Mouse (Mus musculus) cerebellum, postnatal 10 days (tissue): ENCODE measurements around the gene Rilp.

Experiments used
- DNase-seq, 2 experiments: peaks; one replicate each; pipeline ENCODE4 v3.0.0; 2021; ENCODE audit warnings: mixed read lengths in 2 of 2

Gene Rilp

GRCm38 (mm10) chr11:75494296-75495049, 15.4 kb upstream of the Rilp start:
- no peak for DNase-seq

- DNase-seq = no peak
Measured at GRCm38 (mm10) chr11:75498126-75498525, 11.8 kb upstream of the Rilp start.

GRCm38 (mm10) chr11:75508162-75508561, 1.7 kb upstream of the Rilp start:
- no peak for DNase-seq

DNA sequence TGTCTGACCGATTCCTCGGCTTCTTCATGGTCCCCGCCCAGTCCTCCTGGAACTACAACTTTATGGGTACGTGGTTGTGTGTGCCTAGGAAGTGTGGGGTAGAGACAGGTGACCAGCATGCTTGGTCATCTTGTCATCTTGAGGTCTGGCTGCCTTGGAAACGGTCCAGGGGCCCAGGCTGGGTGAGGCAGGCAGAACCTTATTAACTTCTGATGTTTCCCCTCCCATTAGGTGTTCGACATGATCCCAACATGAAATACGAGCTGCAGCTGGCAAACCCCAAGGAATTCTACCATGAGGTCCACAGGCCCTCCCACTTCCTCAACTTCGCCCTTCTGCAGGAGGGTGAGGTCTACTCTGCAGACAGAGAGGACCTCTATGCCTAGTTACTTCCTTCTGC, 990 bp upstream of the Rilp start:
- peak; percentile 36 to 39 for DNase-seq

- DNase-seq = peak; percentile 98 to 99
Measured at GRCm38 (mm10) chr11:75510627-75510993, 716 bp downstream of the Rilp start.

- peak; percentile 83 to 86 for DNase-seq
Measured at GRCm38 (mm10) chr11:75511213-75511612, 1.3 kb downstream of the Rilp start.

DNA sequence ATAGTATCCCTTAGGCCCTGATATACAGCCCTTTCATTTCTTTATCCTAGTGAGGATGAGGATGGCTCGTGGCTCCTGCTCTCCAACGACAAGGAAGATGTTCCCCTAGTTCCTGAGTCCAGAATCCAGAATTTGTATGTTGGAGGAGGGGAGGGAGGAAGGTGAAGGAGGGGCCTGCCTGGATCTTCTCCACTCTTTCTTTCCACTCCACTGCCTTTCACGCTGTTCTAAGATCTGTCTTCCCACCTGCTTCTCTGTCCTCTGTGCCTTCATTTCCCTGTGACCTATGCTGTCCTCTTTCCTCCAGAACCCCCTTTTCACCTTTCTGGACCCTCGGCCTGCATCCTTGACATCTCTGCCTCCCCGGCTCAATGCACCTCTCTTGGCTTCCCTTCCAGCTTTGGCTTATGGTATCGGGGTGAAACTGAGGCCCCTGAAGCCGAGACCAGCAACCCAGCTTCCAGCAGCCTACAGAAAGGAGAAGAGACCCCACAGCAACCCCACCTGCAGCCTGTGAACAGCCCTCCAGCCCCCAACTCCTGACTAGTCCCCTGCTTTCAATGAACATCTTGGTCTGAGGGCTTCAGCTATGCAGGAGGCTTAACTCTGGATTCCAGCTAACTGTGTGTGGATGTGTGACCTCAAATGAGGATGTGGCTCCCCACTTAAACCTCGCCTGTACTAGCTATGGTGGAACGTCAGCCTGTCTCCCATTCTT, 2.6 kb downstream of the Rilp start:
- peak; percentile 58 to 66 for DNase-seq

- peak in 1 of 2 experiments; percentile 26 for DNase-seq
Measured at GRCm38 (mm10) chr11:75513336-75513735, 3.4 kb downstream of the Rilp start, which contains the start of gene Scarf1. Scarf1 (plus strand) TSS chr11:75513540.

- DNase-seq = no peak
Measured at GRCm38 (mm10) chr11:75515186-75515585, 5.3 kb downstream of the Rilp start.

DNA sequence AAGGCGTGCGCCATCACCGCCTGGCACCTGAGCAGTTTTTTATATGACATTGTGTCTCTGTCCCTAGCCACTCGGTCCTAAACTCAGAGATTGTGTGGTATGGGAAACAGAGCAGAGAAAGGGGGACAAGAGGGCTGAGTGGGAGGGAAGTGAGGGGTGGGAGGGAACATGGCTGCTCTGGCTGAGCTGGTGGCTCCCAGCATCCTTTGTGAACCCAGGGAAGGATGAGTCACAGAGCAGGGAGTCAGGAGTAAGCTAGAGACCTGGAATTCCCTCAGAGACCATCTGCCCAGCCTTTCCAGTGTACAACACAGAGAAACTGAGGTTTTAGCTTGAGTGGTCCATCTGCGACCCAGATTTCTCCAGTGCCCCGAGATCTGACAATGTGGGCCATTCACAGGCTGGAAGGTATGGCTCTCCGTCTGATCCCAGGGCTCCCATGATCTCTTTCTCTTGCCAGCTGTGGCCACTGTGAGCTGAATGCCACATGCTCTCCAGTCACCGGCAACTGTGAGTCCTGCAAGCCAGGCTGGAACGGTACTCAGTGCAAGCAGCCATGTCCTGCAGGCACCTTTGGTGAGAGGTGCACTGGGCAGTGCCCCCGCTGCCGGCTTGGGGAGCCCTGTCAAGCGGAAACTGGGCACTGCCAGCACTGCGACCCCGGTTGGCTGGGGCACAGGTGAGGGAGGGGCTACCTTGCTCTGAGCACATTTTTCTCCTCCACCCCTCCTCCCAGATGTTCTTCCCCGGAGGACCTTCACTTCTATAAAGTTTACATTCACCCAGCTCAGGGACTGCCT, 10.1 kb downstream of the Rilp start:
- no peak for DNase-seq

GRCm38 (mm10) chr11:75521609-75522008, 11.7 kb downstream of the Rilp start:
- no peak for DNase-seq

DNA sequence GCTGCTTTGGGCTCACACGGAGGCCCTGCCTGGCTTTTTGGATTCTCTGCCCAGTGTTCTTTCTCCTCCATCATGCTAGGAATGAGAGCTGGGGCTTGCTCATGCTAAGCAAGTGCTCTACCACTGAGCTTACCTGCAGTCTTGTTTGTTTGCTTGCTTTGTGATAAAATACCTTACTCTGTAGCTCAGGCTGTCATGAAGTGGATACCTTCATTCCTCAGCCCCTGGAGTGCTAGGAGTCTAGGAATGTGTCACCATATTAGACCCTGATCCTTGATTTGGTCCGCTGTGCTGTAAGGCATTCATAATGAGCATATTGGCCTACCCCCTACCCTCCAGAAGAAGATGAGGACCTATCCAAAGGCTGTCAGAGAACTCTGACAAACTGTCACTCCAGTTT, 12.9 kb downstream of the Rilp start:
- no peak for DNase-seq

GRCm38 (mm10) chr11:75525531-75526125, 15.7 kb downstream of the Rilp start:
- peak; percentile 53 to 58 for DNase-seq

DNA sequence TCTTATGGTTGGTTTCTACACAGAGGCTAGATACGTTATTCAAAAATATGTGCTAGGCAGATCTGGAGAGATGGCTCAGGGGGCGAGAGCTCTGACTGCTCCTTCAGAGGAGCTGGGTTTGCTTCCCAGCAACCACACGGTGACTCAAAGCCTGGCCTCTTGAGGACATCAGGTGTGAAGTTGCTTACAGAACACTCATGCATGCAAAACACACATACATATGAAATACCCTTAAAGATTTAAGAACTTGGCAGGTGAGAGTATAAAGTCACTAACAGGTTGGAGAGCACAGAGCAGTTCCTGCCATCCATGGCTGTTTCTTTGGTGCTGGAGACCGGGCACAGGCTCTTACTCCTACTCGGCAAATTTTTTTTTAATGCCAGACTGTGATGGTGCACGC, 17.0 kb downstream of the Rilp start:
- DNase-seq = no peak

DNA sequence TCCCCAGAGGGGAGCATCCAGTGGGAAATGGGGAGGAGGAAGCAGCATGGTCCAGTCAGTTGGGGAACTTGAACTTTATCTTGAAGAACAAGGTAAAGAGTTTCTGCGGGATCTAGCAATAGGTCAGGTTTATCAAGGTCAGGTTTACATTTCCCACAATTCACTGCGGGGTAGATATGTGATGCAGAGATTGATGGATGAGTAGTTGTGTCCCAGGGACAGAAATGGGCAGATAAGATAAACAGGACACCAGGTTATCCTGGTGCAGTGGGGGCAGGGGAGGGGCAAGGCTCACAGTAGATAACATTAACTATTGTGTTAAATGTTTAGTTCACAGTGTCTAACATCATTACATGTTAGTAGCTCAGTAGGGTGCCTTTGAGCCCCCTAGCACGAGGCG, 19.9 kb downstream of the Rilp start:
- DNase-seq = no peak

- peak; percentile 100 for DNase-seq
Measured at GRCm38 (mm10) chr11:75530325-75530724, 20.4 kb downstream of the Rilp start.

DNA sequence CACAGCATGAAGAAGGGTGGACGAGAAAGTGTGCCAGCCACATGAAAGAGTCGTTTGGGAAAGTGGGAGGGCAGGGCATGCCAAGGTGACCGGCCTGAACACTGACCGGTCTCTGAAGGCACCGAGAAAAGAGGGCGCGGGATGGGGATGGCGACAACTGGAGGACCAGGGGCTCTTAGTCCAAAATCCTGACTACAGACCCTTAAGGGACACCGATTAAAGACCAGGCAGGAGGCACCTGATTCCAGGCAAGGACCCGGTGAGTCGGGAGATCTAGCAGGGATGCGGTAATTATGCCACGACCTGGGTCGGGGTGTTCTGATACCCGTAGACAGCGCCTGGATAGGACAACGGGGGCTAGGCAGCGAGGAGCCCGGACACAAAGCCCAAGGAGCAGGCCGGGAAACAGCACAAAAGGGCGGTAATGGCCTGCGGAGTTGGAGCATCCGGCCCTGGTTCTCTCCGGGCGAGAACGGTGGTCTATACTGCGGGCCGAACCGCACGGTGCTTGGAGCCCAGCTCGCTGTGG, 21.0 kb downstream of the Rilp start:
- DNase-seq = peak; percentile 59 to 74

DNA sequence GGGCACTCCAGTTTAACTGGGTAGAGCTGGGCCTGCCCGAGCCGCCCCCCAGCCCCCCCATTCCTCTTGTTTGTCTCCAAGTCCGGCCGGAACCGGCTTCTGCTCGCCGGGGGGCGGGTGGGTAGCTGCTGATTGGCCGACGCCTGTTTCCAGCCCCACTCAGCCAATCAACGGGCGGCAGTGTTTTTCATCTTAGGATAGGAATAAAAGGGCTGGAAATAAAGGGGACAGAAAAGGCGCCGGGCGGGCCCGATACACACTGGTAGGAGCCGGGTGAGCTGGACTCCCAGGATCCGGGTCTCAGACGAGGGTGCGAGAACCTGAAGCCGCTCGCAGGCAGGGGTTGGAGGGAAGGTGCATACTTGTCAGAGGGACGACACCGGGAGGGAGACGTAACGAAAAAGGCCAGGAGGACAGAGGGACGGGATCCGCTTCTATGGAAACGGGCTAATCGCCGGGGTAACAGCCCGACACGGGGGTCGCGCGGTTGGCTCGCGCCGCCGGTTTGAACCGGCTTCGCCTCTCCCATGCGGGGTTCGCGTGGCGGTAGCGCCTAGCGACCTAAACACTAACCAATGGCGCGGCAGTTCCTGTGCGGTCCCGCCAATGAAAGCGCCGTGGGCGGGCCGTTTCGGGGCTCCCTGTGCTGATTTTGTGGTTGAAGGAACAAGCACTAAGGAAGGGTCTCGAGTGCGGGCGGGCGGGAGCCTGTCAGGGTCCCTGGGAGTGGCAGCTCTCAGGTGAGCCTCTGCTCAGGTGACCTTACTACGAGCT, 21.8 kb downstream of the Rilp start, which contains the start of gene Slc43a2:
Gene Slc43a2 (plus strand): TSS at position 226 of the 774 bp plus-strand sequence.
- peak; percentile 99 to 100 for DNase-seq

- peak; percentile 68 to 76 for DNase-seq
Measured at GRCm38 (mm10) chr11:75532340-75533277, 22.7 kb downstream of the Rilp start.

DNA sequence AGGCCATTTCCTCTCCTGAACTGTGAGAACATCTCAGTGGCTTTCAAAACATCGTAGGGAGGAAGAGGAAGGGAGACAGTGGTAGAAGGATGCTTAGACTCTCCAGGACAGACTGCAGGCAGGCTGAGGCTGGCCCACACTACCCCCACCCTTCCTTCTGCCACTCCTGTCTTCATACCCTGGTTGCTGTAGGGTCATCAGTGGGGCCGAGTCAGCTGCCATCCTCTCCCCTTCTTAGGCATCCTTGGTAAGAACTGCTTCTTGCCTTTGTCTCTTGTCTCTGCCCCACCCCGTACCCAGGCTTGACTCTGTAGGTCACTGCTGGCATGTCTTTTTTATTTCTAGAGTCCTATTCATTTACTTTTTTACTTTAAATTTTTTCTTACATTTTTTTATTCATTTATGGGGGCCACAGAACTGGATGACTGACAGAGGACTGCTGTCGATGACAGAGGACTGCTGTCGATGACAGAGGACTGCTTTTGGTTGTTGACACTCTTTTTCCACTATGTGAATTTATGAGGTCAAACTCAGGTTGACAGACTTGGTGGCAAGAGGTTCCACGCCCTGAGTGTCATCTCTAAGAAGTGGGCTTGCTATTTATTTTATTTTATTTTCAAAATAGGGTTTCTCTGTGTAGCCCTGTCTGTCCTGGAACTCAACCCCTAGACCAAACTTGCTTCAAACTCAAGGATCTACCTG, 23.6 kb downstream of the Rilp start:
- peak in 1 of 2 experiments; percentile 27 for DNase-seq
